Mouse (Mus musculus): ENCODE measurements around the gene Ccdc85c.

Ccdc85c gene

DNA sequence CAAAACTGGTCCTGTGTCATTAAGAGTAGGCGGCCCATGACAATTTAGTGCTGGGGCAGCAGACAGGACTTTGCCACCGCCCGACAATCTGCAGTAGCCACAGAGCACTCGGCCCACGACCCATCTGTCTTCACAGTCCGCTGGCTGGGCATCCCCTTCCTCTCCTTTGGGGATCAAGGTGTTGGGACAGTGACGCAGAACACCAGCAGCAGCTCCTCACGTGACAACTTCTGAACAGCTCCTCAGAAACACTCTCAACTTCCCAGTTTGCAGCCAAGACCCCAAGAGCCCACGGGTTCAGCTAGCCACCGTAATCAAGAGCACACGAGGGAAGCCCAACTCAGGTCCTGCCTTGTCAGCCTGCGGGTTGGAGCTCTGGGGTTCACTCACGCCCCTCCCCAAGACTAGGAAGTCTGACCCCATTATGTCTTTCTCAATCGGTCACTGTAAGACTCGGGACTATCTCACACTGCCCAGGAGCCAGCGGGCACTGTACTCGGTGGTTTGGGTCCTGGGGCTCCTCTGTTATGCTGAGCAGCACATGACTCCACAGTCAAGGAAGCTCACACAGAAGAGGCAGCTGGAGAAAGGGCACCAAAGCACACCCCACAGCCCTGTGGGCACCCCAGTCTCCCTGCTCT lies 36.7 kb downstream of the Ccdc85c start:
- DNase-seq, result no peak

DNA sequence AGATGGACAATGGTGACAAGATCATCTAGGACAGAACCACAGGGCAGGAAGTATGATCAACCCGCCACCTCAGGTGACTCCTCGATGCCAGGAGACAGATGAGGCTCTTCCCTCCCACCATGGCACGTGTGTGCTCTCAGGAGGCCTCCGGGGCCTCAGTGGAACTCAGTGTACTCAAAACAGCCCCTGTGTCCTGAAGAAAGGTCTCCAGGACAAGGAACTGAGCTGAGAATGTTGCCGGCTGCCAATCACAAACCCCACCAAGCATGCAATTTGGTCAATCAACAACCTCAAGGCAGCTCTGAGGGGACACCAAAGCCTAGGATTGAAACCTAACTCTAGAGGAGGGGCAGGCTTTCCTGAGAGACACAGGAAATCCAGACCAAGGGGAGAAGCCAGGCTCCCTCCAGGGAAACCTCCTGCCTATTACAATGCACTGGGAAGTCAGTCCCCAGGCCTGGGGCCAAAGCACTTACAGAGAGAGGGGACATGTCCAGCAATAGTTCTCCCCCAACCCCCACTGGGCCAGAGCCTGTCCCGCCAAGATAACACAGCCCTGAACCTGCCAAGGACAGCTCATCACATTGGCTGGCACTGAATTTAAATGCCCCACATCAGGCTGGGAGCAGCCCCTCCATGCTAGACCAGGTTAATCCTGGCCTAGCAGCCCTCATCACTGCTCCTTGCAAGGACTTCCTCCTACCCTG lies 37.8 kb downstream of the Ccdc85c start:
- no peak for DNase-seq

DNA sequence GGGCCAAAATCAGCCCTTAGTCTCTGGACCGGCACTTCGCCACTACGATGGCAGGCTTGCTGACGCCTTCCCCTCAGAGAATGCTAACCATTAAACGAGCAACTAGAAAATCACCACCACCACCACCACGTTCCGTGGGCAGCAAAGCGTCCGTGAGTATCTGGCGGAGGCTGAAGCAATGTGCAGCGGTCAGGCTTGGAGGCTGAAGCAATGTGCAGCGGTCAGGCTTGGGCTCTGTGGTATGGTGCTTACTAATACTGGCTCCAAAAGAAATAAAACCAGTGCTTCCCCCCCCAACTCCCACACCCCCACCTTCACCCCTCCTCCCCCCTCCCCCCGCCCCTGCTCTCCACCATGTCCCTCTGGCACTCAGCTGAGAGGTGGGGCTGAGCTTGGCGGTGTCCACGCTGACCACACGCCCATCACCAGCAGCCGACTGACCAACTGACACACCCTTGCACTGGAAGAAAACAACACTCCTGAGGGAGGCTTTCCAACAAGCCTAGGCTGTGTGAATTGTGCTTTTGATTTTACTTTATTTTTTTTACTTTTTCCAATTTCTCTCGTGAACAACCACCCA lies 39.2 kb downstream of the Ccdc85c start:
- no peak for DNase-seq

DNA sequence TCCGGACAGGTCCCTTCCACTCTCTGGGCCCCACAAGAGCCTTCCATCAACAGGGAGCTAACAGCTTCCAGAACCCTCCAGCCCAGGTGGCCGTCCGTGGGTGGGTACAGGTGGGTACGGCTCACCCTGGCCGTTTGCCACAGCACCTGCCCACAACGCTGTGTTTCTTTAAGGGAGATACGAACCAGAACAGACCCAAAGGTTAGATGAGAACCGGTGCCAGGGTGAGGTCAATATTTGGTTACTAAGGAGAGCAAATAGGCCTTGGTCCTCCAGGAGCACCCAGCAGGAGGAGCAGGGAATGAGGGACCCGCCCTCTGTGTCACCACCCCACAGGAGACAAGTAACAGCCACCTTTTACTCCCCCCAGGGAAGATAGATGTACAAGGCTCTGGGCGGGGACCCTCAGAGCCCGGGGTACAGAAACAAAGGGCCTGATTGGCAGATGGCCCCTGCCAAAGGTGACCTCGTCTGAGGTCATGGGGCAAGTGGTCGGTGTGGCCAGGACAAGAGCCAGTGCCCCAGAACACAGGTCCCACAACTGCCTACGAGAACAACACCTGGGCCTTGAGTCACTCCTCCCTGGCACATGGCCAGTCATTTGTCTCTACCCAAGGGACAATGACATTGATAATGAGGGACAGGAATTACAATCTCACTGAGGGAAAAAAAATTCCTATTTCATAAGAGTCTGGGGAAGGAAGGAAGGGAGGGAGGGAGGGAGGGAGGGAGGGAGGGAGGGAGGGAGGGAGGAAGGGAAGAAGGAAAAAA lies 40.2 kb downstream of the Ccdc85c start:
- DNase-seq, result no peak

DNA sequence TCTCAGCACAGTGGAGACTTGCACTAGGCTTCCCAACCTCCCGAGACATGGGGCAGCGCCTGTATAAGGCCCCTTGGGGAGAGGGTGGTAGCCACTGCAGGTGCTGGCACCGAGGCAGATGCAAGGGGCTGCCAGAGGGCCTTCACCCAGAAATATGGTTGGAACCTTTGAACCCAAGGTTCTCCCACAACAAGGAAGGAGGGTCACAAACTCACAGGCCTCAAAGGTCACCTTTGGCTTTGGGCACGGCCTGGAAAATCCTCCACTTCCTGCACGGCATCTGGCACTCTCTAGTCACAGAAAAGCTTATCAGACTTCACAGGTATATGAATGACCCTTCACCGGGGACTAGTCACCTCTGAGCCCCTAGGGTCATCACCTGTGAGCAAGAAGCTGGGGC lies 41.5 kb downstream of the Ccdc85c start:
- DNase-seq, result no peak

DNA sequence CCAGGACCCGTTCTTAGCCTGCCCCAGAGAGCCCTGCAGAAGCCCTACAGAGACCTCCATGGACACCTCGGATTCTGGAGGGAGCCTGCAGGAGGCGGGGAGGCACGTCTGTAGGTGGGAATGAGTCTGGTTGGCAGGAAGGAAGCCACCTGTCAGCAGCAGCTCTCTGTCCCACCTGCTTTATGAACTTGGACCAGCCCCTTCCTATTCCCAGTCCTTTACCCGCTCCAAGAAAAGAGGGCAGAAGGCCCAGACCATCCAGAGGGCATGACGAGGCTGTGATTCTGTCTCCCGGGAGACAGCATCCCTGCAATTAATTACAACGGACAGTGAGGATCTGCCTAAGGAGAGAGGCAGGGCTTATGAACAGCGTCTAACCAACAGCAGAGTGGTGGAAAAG lies 43.3 kb downstream of the Ccdc85c start:
- no peak for DNase-seq

DNA sequence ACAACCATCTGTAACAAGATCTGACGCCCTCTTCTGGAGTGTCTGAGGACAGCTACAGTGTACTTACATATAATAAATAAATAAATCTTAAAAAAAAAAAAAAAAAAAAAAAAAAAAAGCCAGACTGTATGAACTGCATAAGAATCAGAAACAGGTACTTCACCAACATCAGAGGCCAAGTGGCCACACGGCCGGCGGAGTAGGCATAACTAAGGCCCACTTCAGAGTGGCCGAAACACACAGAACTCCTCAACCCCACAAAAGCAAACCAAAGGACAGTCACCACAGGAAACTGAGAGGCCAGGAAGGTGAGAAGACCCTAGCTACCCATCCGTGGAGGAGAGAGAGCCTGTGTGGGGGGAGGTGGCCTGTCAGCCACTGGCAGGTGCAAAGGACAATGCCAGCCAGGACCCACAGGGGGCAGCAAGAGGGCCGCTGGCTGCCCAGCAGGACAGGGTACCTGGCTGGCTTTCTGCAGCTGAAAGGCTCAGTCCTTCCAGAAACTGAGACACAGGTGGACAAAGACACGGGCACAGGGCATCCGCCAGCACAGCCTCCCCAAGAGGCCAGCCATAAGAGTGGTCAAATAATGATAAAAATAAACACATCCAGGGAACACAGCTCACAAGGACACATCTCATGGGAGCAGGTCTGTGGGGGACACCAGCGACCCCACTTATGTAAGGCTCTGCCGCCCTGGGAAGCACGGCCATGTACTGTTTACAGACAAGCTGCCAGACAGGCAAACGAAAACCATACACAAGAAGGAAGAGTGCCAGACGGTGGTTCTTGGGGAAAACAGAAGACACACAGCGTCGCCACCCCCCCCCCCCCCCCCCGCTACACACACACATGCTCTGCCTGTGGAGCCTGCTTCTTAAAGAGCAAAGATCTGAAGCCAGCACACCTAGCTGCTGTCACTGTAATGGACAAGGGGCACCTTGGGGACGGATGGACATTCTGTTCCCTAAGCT lies 44.1 kb downstream of the Ccdc85c start:
- no peak for DNase-seq

DNA sequence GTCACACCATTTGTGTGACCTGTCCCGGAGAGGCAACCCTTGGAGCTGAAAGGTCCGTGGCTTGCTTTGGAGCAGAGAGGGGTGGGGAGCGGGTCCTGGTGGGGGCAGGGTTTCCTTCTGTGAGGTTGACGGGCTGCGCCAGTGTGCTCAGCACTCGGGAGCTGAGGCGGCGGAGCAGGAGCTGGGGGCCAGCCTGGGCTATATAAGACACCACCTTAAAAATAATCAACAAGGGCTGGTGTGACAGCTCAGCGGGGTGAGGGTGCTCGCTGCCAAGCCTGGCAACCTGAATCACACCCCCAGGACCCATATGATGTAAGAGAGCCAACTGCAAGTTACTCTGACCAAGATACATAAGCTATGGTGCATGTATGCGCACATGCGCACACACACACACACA lies 45.1 kb downstream of the Ccdc85c start:
- DNase-seq, result no peak

DNA sequence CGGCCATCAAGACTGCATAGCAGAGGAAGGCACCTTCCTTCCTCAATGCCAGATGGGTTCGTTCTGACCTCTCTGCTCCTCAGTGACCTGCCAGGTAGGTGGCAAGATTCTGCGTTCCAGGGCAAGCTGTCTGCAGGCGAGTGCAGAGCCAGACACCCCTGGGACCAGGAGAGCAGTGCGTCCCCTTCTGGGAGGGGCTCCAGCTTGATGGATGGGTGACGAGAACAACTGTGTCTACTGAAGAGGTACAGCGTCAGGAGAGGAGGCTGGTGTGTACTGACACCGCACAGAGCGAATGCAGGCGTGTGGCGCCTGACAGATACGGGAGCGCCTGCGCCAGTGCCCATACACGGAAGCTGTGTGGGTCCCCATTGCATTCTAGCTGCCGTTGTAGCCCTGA lies 47.7 kb downstream of the Ccdc85c start:
- no peak for DNase-seq

DNA sequence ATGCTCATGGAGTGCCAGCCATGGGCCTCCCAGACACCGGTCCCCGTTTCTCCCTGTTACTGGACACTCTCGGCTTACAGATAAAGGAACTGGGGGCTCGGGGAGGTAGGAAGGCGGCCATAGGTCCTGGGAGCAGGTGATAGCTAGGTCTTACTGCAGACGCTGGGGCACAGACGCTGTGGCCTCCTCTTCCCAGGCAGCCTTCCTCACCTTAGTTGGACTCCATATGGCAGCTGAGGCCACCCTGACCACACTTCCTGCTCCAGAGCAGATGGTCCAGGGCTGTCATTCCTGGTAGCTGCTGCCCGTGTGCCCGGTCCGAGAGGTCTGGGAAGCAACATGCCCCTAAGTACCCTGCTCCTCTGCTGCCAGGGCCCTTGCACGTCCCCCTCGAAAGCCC lies 48.3 kb downstream of the Ccdc85c start:
- no peak for DNase-seq

DNA sequence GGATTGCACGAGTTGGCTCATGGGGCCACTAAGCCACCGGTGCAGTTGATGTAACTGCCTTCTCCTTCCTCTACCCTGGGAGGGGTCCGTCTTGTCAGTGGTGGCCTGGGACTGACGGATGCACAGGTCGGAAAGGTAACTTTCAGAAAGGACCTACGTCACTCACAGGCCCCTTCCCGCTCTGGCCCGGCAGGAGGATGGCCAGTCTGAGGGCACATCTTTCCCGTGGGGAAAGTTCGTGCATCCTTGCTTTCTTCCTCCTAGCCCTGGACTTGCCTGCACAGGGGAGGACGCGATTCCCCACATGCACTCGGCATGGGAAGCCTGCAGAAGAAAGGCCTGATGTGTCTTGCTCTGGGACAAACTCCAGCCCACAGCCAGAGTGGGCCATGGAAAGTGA lies 49.0 kb downstream of the Ccdc85c start:
- DNase-seq, result no peak

DNA sequence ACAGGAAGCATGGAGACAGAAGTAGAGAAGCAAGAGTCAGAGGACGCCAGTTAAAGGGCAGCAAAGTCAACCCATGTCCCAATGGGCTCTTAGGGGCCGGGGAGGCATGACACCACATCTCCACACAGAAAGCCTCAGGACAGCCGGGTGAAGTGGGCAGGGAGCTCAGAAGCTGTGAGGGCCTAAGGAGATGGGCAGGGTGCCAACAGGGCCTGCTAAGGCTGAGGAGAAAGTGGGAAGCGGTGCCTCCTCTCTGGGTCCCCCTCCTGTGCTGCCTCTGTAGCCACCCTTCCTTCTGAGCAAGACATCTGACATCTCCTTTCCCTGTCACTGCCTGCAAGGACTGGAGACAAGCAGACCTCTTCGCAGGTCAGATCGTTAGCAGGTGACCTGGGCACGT lies 49.4 kb downstream of the Ccdc85c start:
- no peak for DNase-seq

DNA sequence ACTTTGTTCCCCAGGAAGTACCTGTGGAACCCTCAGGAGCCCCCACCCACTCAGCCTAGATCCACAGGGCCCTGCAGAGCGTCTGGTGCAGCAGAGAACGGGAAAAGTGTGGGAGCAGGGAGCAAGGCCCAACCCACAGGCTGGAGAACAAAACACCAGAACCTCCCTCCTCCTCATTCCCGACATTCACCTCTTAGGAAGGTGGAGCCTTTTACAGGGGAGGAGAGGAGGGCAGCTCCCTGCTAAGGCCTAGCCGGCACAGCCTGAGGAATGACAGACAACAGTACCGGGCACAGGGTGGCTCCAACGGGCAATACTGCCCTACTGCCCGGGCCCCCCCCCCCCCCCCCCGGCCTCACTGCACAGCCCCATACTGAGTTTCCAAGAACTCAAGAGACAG lies 51.9 kb downstream of the Ccdc85c start:
- DNase-seq, result no peak

DNA sequence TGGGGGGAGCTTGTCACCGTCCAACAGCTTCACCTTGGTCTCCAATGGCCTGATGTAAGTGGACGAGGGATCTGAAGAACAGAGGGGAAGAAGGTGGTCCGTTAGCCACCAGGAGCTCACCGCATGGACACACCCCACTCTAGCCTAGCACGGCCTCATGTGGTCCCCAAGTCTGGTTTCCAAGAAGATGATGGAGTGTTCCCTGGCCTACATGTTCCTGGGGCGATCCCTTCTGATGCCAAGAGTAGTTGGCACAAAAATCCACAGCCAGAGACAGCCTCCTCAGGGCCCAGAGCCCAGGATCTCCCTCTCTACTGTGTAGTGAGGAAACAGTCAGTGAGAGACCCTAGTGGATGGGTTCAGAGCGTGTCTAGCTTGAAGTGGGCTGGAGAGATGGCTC lies 53.5 kb downstream of the Ccdc85c start:
- no peak for DNase-seq

DNA sequence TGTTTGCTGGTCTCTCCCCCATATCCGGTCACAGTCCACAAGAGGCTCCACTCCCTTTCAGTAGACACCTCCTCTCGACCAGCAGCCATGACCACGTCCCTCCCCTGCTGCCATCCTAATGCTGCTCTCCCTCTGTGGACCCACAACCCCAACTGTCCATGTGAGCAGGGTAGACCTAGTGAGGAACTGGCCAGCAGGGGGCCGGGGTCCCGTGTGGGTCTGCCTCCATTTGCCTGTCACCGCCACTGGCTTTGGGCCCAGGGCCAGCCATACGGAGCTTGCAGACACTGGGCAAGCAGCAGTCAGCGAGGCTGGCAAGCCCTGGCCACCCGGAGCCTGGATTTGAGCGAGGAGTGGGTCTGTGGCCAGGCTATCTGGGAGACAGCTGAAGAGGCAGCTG lies 54.0 kb downstream of the Ccdc85c start:
- DNase-seq, result no peak

DNA sequence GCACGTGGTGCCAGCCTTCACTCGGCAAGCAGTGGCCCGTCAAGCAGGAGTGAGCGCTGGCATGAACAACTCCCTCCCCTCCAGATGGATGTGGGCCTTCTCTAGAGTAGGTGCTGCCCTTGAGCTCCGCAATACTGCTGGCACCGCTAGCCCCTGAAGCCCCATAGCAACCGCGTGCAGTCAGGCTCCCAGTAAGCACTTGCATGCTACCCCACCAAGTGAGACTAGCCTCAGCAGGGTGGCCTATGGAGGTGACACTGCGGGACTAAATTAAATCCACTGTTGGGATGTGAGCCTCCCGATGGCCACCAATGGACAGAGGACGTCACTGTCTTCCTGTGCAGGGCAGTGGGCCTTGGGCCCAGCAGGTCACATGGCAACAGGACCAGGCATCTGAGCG lies 54.6 kb downstream of the Ccdc85c start:
- no peak for DNase-seq

DNA sequence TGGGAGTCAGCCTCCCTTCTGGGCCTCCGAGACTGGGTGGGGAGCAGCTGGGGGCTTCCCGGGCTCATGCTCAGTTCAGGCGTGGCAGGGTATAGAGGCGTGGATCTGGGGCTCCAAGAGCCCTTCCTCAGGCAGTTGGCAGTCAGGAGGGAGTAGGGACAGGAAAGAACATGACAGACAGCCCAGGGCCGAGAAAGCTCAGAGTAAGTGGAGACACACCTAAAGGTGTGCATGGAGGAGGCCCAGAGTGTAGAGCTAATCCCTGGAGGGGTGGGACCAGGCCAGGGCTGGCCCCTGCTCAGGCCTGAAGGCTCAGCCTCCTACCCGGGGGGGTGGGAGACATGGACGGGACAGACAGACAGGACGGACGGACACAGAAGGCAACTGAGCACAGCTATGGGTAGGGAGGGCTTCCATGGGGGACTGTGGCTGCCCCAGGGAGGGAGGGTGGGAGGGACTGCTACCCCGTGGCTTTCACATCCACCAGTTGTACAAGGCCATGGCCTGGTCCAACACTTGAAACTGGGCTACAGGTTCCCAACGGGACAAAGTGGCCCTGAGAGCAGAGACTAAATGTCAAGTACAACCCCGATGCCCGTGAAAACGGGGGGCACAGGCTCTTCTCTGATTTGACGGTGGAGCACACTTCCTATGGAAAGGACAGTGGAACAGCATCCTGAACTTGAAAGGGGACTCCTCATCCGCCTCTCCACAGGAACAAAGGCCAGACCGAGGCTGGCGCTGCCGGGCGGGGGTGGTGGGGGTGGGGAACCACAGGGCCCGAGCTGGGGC lies 55.2 kb downstream of the Ccdc85c start:
- DNase-seq, result no peak

DNA sequence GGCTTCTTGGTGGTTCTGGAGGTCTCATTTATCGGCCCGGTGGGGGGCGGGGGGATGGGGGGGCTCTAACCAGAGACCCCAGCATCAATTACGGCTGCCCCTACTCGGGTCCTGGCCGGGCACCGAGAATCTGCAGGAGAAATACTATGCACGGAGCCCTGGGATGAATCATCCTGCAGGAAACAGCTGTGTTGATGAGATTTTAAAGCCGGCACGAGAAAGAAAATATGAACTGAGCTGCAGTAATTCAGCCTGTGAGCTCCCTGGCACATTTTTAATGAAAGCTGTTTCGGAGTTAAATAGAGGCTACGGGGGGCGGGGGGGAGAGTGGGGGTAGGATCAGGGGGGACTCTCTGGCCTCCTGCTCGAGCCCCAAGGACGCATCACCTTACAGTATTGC lies 56.1 kb downstream of the Ccdc85c start:
- peak; percentile 47 for DNase-seq

DNA sequence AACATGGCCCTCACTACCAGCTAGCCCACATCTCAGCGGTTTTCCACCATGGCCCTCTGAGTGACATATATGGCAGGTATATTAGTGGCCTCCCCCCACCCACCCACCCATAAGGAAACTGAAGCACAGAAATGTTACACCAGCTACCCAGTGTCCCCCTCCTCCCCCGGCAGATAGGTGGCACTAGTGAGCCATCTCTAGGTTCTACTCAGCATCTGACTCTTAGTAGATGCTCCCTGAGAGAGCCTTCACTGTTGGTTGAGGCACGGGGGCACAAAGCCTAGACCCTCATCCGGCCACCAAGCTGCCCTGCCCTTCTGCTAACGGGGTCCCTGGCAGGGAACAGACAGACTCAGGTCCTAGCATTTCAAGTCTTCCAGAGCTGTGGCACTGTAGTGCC lies 57.7 kb downstream of the Ccdc85c start:
- peak; percentile 53 for DNase-seq

DNA sequence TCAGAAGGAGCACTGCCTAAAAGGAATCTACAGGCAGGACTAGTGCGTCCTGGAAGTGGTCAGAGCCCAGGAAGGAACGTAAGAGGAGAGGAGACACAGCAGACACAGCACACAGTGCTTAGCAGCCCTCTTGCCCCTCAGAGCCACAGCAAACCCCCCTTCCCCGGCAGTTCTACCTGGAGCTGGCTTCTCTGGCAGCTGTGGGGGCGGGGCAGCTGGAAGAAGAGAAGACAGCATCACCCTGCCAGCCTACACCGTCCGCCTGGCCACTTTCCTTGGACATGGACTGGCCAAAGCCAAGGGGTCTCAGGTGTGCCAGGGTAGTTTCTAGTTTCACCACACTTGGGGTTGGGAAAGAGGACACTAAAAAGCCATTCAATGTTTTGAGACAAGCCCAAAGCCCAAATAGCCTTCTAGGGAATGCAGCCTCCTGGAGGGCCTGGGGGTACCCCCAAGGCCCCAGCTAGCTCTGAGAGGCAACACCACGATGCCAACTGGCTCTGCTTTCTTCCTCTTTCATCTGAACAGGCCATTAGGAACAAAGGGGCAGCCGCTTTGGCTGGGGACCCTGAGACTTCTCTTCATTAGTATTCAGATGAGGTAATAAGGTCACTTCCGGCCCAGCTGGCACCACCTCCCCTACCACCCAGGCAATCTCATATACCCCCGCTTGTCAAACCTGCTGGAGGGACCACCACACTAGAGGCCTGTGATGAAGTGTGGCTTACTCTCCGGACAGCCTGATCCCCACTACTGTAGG lies 58.4 kb downstream of the Ccdc85c start:
- no peak for DNase-seq

DNA sequence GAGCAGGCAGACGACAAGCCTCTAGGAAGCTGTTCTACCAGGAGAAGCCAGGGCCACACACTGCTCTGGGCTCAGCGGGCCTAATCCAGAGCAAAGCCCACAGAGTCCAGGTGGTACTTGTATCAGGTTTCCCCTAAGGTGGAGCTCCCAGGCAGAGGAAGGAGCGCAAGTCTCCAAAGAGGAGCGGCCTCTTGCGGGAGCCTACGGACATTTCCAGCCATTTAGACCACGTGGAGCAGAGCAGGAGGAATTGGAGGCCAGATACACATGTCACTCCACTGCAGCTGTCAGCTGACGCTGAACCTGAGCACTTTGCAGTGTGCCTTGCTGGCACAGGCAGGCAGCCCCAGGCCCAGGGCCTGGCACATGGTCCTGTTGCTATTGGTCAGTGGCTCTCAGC lies 60.1 kb downstream of the Ccdc85c start:
- no peak for DNase-seq
